Mouse (Mus musculus) small intestine, adult 2 months (tissue): ENCODE results near the gene Arl16.

Source experiments
- CTCF ChIP-seq: fragments of 200-500 bp; IDR thresholded peaks from 2 replicates; pipeline ENCODE4 v1.5.1; 2012; ENCODE audit warnings: low read depth, mild to moderate bottlenecking, control low read depth, inconsistent platforms, low read length, moderate library complexity, mixed read lengths; ENCODE audit not compliant: insufficient replicate concordance, insufficient read length; ENCODE audit errors: extremely low read depth
- POLR2A ChIP-seq: fragments of 200-500 bp; IDR thresholded peaks from 2 replicates; pipeline ENCODE4 v1.6.1; 2012; ENCODE audit warnings: low read depth, mild to moderate bottlenecking, control low read depth, inconsistent platforms, low read length, moderate library complexity

GRCm38 (mm10) chr11:120492878-120493203 lies 25.4 kb upstream of the Arl16 start:
- TF ChIP-seq POLR2A = no peak
- no peak for TF ChIP-seq CTCF
